Mouse (Mus musculus) limb, embryonic 14.5 days (tissue): ENCODE results near the gene Fgfr2. TPM values are rescaled to one million over a fixed set of nuclear protein-coding genes. Genes with fewer than 3 reads are reported as not detected.

Source experiments
- ATAC-seq: fragments of 200-750 bp; cut with Nextera tagmentation; 2 replicates; pipeline ENCODE4 v1.8.0; 2017; ENCODE audit warnings: low read depth, moderate number of reproducible peaks, moderate TSS enrichment; ENCODE audit not compliant: low FRiP score
- DNase-seq: peaks from one replicate; pipeline ENCODE4 v3.0.0-alpha.2; 2015; ENCODE audit warnings: low spot score
- H3K27ac ChIP-seq: fragments of 300-500 bp; sonication (generic); replicated peaks from 2 replicates; pipeline ENCODE4 v1.5.1; 2014; ENCODE audit warnings: low read depth, mild to moderate bottlenecking, low read length, moderate library complexity, mixed read lengths
- H3K27me3 ChIP-seq: fragments of 300-500 bp; sonication (generic); 2 replicates; pipeline ENCODE4 v1.6.1; 2014; ENCODE audit warnings: low read length, mixed read lengths; ENCODE audit not compliant: control insufficient read depth, insufficient read depth
- H3K36me3 ChIP-seq: fragments of 300-500 bp; sonication (generic); 2 replicates; pipeline ENCODE4 v1.6.1; 2014; ENCODE audit warnings: mild to moderate bottlenecking, low read length, moderate library complexity, mixed read lengths; ENCODE audit not compliant: control insufficient read depth, insufficient read depth
- H3K4me1 ChIP-seq: fragments of 300-500 bp; sonication (generic); 2 replicates; pipeline ENCODE4 v1.6.1; 2014; ENCODE audit warnings: antibody characterized with exemption, low read length, mixed read lengths; ENCODE audit not compliant: control insufficient read depth, insufficient read depth
- H3K4me2 ChIP-seq: fragments of 300-500 bp; sonication (generic); replicated peaks from 2 replicates; pipeline ENCODE4 v1.6.1; 2014; ENCODE audit warnings: low read depth, mild to moderate bottlenecking, low read length, moderate library complexity; ENCODE audit not compliant: severe bottlenecking
- H3K4me3 ChIP-seq: fragments of 300-500 bp; sonication (generic); replicated peaks from 2 replicates; pipeline ENCODE4 v1.5.1; 2014; ENCODE audit warnings: low read length
- H3K9ac ChIP-seq: fragments of 300-500 bp; sonication (generic); 2 replicates; pipeline ENCODE4 v1.6.1; 2014; ENCODE audit warnings: mild to moderate bottlenecking, low read depth, low read length, moderate library complexity; ENCODE audit not compliant: severe bottlenecking
- H3K9me3 ChIP-seq: fragments of 300-500 bp; sonication (generic); 2 replicates; pipeline ENCODE4 v1.6.1; 2016; ENCODE audit warnings: low read length; ENCODE audit not compliant: control insufficient read depth
- POLR2A ChIP-seq: fragments of 200-500 bp; IDR thresholded peaks from 2 replicates; pipeline ENCODE4 v1.8.0; 2012; ENCODE audit warnings: inconsistent platforms, mild to moderate bottlenecking, moderate library complexity, borderline replicate concordance; ENCODE audit not compliant: insufficient read depth, insufficient read length; ENCODE audit errors: extremely low read depth
- WGBS: fragments of 180-500 bp; shearing (Covaris S2); extraction: QIAGEN DNeasy Blood & Tissue Kit; methylation state at CpG from one replicate; pipeline ENCODE4 v1.1.7; 2014; 5-methylcytosine and 5-hydroxymethylcytosine counted together
- polyA plus RNA-seq, 2 experiments: library from polyadenylated mRNA; depleted of rRNA in 1 of 2; stranded (reverse) in 1 of 2; unstranded in 1 of 2; fragments of >200 nt; fragmentation: Nextera tagmentation in 1 of 2; extraction: Ambion mirVana in 1 of 2; gene quantifications; 2 replicates each; pipeline versions ENCODE4 v1.2.1 to v1.2.3; 2012 to 2014

Gene Fgfr2
- polyA plus RNA-seq, 2 experiments: 131 to 133 TPM

DNA sequence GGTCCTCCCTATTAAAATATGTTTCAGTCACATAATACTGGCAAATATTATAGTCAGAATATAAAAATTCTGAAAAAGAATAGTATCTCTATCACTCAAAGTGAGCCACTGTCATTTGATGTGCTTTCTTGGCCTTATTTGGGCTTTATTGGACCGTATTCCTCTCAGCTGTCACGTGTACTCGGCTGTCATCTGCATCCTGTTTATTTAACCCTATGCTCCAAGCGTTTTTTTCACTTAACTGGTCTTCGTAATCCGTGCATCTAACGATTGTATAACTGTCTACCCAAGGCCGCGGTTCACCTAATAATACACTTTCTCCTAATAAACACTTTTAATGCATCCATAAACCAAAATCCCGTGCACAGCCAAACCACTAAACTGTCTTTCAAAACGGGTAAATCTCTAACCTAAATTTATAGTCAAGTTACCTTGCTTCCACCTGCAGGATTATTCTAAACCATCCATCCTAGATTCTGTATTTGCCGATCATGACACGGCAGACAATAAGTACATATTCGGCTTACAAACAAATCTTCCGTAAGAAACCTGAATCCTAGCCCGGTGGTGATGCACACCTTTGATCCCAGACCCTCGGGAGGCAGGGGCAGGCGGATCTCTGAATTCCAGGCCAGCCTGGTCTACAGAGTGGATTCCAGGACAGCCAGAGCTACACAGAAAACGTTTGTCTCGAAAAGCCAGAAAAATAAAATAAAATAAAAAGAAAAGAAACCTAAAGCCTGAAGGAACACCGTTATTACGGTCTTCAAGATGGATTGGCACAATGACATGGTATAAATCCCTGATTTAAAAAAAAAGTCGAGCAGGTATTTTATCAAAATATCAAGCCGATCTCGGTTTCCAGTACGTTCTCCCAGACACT is 2604.7 kb downstream of the Fgfr2 start:
- H3K9me3 ChIP-seq: no peaks in the 10 kb centered on the region
- no peak for TF ChIP-seq POLR2A
- H3K27ac ChIP-seq: peak overlapping the region; percentile 96
- peak overlapping the region; percentile 76 for H3K4me2 ChIP-seq
- peak overlapping the region; percentile 92 for H3K4me3 ChIP-seq
- no peaks in the 10 kb centered on the region for H3K27me3 ChIP-seq
- WGBS: 25% methylated on average over 26 of the region's 26 CpGs
- peaks cover 10% of the 10 kb centered on the region for H3K4me1 ChIP-seq
- peaks cover 9% of the 10 kb centered on the region; the same call in 1 of the 2 replicates for H3K36me3 ChIP-seq
- H3K9ac ChIP-seq: peak overlapping the region; percentile 93
- DNase-seq (no peak), ATAC-seq (no peak)

DNA sequence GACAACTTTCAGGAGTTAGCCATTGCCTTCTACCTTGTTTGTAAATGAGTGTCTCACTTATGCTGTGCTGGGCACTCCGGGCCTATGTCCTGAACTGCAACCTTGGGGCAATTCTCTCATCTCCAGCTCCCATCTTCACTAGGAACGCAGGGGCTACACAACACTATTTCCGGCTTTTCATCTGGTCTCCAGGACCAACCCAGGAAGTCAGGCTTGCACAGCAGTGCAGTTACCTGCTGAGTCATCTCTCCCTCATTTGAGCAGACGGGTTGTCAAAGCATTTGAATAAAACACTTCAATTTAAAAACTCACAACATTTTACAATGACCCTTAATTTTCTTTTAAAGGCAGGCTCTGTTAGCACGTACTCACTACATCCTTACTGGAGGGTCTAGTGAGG is 2612.9 kb downstream of the Fgfr2 start:
- Histone ChIP-seq H3K27me3 (no peaks in the 10 kb centered on the region), H3K4me1 (no peaks in the 10 kb centered on the region), H3K27ac (no peak overlapping the region), H3K4me2 (no peak overlapping the region), H3K4me3 (no peak overlapping the region), H3K36me3 (peaks cover 48% of the 10 kb centered on the region), H3K9me3 (no peaks in the 10 kb centered on the region), H3K9ac (no peak overlapping the region)
- ATAC-seq (no peak), DNase-seq (no peak)
- WGBS: 91% methylated on average over 5 of the region's 5 CpGs
- TF ChIP-seq POLR2A: no peak

DNA sequence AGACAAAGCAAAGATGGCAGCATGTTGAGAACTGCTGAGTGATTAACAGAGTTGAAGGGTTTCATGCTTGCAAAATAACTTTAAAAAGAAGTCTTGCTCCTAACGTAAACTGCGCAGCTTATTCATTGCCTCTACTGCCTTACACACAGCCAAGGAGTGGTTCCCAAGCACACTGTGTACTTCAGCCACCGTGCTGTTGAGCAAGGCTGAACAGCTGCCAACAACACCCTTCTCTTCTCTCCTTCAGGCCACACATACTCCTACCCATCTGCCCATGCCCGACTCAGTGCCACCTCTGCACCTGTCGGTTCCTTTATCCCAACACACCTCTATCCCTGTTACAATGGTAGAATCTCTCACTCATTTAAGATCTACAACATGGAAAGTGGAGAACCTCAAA is 2620.1 kb downstream of the Fgfr2 start:
- H3K4me1 ChIP-seq: 0 out of 2 replicates have a peak, but pooled peaks cover 3% of the 10 kb centered on the region
- no peak overlapping the region for H3K27ac ChIP-seq
- no peak for TF ChIP-seq POLR2A
- DNase-seq: no peak
- 99% methylated on average over 5 of the region's 5 CpGs for WGBS
- ATAC-seq: no peak
- H3K9ac ChIP-seq: no peak overlapping the region
- no peaks in the 10 kb centered on the region for H3K27me3 ChIP-seq
- peaks cover 55% of the 10 kb centered on the region for H3K36me3 ChIP-seq
- H3K9me3 ChIP-seq: no peaks in the 10 kb centered on the region
- H3K4me2 ChIP-seq: no peak overlapping the region
- no peak overlapping the region for H3K4me3 ChIP-seq

DNA sequence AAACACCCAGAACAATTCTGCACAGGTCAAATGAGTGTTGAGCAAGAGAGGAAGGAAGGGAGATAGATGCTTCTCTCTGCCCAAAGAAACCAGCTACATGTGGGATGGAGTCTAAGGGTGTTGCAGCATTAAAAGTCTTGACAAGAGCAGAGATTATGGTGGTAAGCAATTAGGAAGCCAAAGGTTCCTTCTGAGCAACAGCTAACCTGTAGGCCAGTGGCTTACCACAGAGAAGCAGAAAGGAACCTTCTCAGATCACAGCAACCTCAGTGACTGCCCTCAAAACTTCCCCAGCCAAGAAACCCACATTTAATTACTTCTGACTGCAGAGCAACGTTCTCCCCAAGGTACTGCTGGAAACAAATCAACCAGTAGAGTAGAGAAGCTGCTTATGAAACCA is 2621.7 kb downstream of the Fgfr2 start:
- no peak overlapping the region for H3K4me2 ChIP-seq
- 42% methylated on average over 1 of the region's 1 CpGs for WGBS
- no peaks in the 10 kb centered on the region for H3K9me3 ChIP-seq
- H3K9ac ChIP-seq: no peak overlapping the region
- H3K4me3 ChIP-seq: no peak overlapping the region
- no peaks in the 10 kb centered on the region for H3K27me3 ChIP-seq
- no peak for DNase-seq
- 0 out of 2 replicates have a peak, but pooled peaks cover 6% of the 10 kb centered on the region for H3K4me1 ChIP-seq
- no peak for TF ChIP-seq POLR2A
- no peak overlapping the region for H3K27ac ChIP-seq
- no peak for ATAC-seq
- H3K36me3 ChIP-seq: peaks cover 45% of the 10 kb centered on the region

DNA sequence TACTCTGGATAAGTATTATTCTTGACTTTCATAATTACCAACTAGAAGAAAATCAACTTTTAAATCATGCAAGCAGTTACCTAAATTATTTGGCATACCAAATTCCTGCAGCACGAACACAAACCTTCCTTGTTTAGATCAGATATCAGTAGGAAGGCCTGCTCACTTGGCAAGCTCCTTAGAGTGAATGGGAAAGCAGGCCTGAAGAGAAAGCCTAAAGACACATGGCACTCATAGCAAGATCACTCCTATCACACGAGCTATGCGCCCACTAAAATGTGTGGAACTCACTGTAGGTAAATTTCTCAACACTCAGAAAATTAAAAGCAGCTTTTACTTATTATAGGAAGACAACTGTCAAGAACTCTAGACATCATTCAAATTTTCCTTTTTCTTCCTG is 2629.8 kb downstream of the Fgfr2 start:
- Histone ChIP-seq H3K36me3 (0 out of 2 replicates have a peak, but pooled peaks cover 2% of the 10 kb centered on the region), H3K4me1 (0 out of 2 replicates have a peak, but pooled peaks cover 5% of the 10 kb centered on the region), H3K4me2 (no peak overlapping the region), H3K9me3 (no peaks in the 10 kb centered on the region), H3K27ac (no peak overlapping the region), H3K27me3 (no peaks in the 10 kb centered on the region), H3K4me3 (no peak overlapping the region), H3K9ac (no peak overlapping the region)
- no peak for DNase-seq
- TF ChIP-seq POLR2A: no peak
- WGBS: 81% methylated on average over 3 of the region's 3 CpGs
- no peak for ATAC-seq
